Mouse (Mus musculus): ENCODE data around the gene Ocln. TPM values are rescaled to one million over a fixed set of nuclear protein-coding genes. Genes with fewer than 3 reads are reported as not detected.

Ocln gene
- polyA plus RNA-seq (2016; fragmentation: Nextera tagmentation; extraction: Ambion mirVana), result 6.2 and 6.5 TPM in 2 replicates

DNA sequence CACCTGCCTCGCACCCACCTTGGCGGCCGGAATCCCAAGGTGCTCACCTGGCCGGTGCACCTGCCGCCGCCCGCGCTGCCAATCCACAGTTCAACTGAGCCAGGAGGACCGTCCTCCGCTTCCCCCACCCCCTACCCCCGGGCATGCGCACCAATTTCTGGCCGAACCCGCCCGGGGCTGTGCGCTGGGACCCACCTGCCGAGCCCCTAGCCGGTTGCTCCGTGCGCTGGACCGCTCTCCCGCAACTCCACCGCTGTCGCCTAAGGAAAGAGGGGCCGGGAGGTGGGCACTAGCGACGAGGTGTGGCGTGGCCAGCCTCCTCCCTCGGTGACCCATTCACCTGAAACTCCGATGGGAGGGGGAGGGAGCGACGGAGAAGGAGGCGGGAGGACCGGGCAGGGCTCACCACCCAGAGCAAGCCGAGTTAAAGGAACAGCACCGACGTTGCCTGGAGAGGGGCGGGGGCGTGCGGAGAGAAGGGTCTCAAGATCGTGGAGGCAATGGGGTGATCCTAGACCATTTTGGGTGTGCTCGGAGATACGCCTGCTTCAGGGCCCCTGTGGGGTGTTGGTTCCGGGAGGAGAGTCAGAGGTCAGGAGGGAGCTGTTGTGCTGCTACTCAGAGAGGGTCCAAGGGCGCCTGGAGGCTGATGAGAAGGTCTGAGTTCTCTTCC lies at the start of gene Ocln:
Gene Ocln, minus strand, starts transcription at position 350 of the 673 bp plus-strand sequence.
- peak; percentile 64 for DNase-seq (ENCODE audit: low spot score)
- WGBS, result under 1% methylated on average over 45 of the region's 45 CpGs
- H3K27ac ChIP-seq (replicated peaks), result peak within 1 kb of the TSS; percentile 49

GRCm38 (mm10) chr13:100601034-100601433 lies 48.5 kb upstream of the Ocln start:
- Histone ChIP-seq H3K36me3 (replicated peaks) (no peaks in the 10 kb centered on the region), H3K27ac (replicated peaks) (no peak overlapping the region), H3K9me3 (no peaks in the 10 kb centered on the region), H3K27me3 (replicated peaks; ENCODE audit: low read depth, poor library complexity, severe bottlenecking) (no peaks in the 10 kb centered on the region), H3K4me1 (peaks cover 11% of the 10 kb centered on the region), H3K4me3 (no peak overlapping the region)
- WGBS, result 67% methylated on average over 8 of the region's 8 CpGs
- no peak for DNase-seq (ENCODE audit: low spot score)

More for the DNA sequence above, at the start of gene Ocln:
- Histone ChIP-seq H3K4me3 (peak within 1 kb of the TSS; percentile 74), H3K9me3 (no peaks in the 10 kb centered on the region), H3K27me3 (replicated peaks; ENCODE audit: low read depth, poor library complexity, severe bottlenecking) (peaks cover 60% of the 10 kb centered on the region), H3K36me3 (replicated peaks) (no peaks in the 10 kb centered on the region), H3K4me1 (peaks cover 20% of the 10 kb centered on the region)

DNA sequence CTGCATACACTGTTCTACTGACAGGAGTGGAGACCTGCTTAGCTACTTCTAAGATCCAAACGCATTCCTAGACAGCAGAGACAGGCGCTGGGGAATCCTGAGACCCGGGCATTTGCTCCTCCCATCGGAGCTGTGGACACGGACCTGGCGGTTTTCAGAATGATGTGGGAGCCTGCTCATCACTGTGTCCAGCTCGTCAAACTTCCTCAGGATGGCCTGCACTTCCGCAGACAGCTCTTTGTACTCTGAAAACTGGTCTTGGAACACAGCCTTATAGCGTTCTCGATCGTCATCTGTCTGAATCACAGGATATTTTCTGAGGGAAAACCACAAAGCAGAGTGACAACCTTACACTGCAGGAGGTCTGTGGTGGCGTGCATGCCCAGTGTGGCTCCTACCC lies 47.8 kb upstream of the Ocln start:
- H3K4me3 ChIP-seq, result no peak overlapping the region
- no peak for DNase-seq (ENCODE audit: low spot score)
- no peaks in the 10 kb centered on the region for H3K36me3 ChIP-seq (replicated peaks)
- no peaks in the 10 kb centered on the region for H3K27me3 ChIP-seq (replicated peaks; ENCODE audit: low read depth, poor library complexity, severe bottlenecking)
- H3K27ac ChIP-seq (replicated peaks), result no peak overlapping the region
- WGBS, result 79% methylated on average over 12 of the region's 12 CpGs
- H3K9me3 ChIP-seq, result no peaks in the 10 kb centered on the region
- peaks cover 11% of the 10 kb centered on the region for H3K4me1 ChIP-seq

DNA sequence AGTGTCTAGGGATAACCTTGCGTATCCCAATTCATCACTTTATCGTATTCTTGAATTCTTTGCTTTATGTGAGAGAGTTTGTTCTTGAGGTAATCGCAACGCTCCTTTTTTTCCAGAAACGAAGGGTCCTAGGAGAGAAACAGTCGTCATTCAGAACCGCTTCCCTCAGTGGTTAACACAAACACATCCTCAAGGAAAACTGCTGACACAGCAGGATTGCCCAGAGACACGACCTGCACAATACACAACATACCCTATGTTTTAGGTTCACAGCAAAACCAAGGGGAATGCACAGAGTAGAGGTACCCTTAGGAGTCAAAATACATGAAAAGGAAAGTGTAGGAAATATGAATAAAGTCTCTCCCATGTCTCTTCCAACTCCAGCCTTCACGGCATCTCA lies 44.8 kb upstream of the Ocln start:
- Histone ChIP-seq H3K27me3 (replicated peaks; ENCODE audit: low read depth, poor library complexity, severe bottlenecking) (no peaks in the 10 kb centered on the region), H3K36me3 (replicated peaks) (no peaks in the 10 kb centered on the region), H3K27ac (replicated peaks) (no peak overlapping the region), H3K9me3 (no peaks in the 10 kb centered on the region), H3K4me1 (peaks cover 8% of the 10 kb centered on the region), H3K4me3 (no peak overlapping the region)
- DNase-seq (ENCODE audit: low spot score), result no peak
- WGBS, result 81% methylated on average over 9 of the region's 9 CpGs

DNA sequence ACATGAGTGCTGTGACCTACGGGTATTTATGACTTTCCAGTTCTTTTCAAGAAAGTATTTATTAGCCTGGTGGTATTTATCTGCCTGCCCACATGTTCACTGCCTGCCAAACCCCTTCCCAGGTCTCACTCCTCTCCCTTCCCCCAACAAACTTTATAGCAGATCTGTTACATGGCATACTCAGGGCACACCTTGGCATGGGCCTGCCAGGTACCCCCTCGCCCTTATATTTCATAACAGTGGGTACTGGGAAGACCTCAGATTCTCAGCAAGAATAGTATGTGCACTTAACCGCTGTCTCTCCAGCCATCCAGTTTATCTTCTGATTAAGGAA lies 43.0 kb upstream of the Ocln start:
- no peaks in the 10 kb centered on the region for H3K36me3 ChIP-seq (replicated peaks)
- 87% methylated on average over 3 of the region's 3 CpGs for WGBS
- peaks cover 8% of the 10 kb centered on the region for H3K4me1 ChIP-seq
- no peak for DNase-seq (ENCODE audit: low spot score)
- H3K27me3 ChIP-seq (replicated peaks; ENCODE audit: low read depth, poor library complexity, severe bottlenecking), result no peaks in the 10 kb centered on the region
- H3K27ac ChIP-seq (replicated peaks), result no peak overlapping the region
- H3K4me3 ChIP-seq, result no peak overlapping the region
- H3K9me3 ChIP-seq, result no peaks in the 10 kb centered on the region

DNA sequence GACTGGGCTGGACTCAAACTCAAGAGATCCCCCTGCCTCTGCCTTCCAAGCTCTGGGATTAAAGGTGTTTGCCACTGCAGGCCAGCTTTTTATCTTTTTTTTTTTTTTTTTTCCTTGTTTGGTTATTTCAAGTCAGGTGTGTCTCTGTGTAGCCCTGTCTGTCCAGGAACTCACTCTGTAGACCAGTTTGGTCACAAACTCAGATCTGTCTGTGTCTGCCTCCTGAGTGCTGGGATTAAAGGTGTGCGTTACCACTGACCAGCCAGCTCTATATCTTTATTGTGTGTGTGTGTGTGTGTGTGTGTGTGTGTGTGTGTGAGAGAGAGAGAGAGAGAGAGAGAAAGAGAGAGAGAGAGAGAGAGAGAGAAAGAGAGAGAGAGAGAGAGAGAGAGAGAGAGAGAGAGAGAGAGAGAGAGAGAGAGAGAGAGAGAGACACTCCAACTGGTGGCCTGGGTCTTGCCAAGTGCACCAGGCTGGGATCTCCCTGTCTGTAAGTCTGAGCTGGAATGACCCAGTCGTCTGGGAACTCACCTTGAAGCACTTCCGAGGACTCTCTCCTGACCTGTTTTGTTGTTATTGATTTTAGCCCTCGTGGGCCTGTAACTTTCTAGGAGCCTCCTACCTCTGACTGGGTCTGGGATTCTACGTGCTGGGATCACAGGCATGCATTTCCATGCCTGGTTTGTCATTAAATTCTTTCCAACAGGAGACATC lies 42.5 kb upstream of the Ocln start:
- 72% methylated on average over 5 of the region's 5 CpGs for WGBS
- H3K4me3 ChIP-seq, result no peak overlapping the region
- no peak for DNase-seq (ENCODE audit: low spot score)
- no peaks in the 10 kb centered on the region for H3K36me3 ChIP-seq (replicated peaks)
- no peaks in the 10 kb centered on the region for H3K27me3 ChIP-seq (replicated peaks; ENCODE audit: low read depth, poor library complexity, severe bottlenecking)
- H3K9me3 ChIP-seq, result no peaks in the 10 kb centered on the region
- H3K27ac ChIP-seq (replicated peaks), result no peak overlapping the region
- H3K4me1 ChIP-seq, result peaks cover 8% of the 10 kb centered on the region

GRCm38 (mm10) chr13:100594041-100594792 lies 41.7 kb upstream of the Ocln start:
- H3K9me3 ChIP-seq, result no peaks in the 10 kb centered on the region
- peak; percentile 25 for DNase-seq (ENCODE audit: low spot score)
- 0 out of 2 replicates have a peak overlapping the region, but pooled peaks have one; percentile 8 for H3K4me3 ChIP-seq
- peaks cover 8% of the 10 kb centered on the region for H3K4me1 ChIP-seq
- no peaks in the 10 kb centered on the region for H3K27me3 ChIP-seq (replicated peaks; ENCODE audit: low read depth, poor library complexity, severe bottlenecking)
- 57% methylated on average over 12 of the region's 17 CpGs for WGBS
- H3K36me3 ChIP-seq (replicated peaks), result no peaks in the 10 kb centered on the region
- no peak overlapping the region for H3K27ac ChIP-seq (replicated peaks)

- no peaks in the 10 kb centered on the region for H3K4me1 ChIP-seq
- no peaks in the 10 kb centered on the region for H3K27me3 ChIP-seq (replicated peaks; ENCODE audit: low read depth, poor library complexity, severe bottlenecking)
- 84% methylated on average over 12 of the region's 12 CpGs for WGBS
- DNase-seq (ENCODE audit: low spot score), result no peak
- H3K36me3 ChIP-seq (replicated peaks), result 0 out of 2 replicates have a peak, but pooled peaks cover 2% of the 10 kb centered on the region
- H3K4me3 ChIP-seq, result no peak overlapping the region
- H3K27ac ChIP-seq (replicated peaks), result no peak overlapping the region
- H3K9me3 ChIP-seq, result no peaks in the 10 kb centered on the region
Observed at GRCm38 (mm10) chr13:100588646-100589045, 36.1 kb upstream of the Ocln start.

DNA sequence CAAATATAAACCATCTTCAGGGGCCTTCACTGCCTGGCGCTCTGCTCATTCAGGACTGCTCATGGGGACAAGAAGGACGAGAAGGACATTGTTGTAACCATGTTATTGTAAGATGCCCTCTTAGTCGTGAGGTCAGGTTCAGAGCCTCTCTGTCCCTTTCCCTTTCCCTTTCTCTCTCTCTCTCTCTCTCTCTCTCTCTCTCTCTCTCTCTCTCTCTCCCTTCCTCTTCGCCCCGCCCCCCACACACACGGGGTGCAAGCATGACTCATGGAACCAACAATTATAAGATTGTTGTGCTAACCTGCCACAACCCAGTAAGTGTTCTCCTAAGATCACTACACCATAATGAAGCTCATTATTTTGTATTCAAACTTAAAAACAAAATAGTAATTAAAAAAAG lies 29.6 kb upstream of the Ocln start:
- Histone ChIP-seq H3K4me3 (no peak overlapping the region), H3K36me3 (replicated peaks) (no peaks in the 10 kb centered on the region), H3K4me1 (peaks cover 10% of the 10 kb centered on the region), H3K27me3 (replicated peaks; ENCODE audit: low read depth, poor library complexity, severe bottlenecking) (no peaks in the 10 kb centered on the region), H3K9me3 (no peaks in the 10 kb centered on the region), H3K27ac (replicated peaks) (no peak overlapping the region)
- 47% methylated on average over 6 of the region's 6 CpGs for WGBS
- DNase-seq (ENCODE audit: low spot score), result no peak

DNA sequence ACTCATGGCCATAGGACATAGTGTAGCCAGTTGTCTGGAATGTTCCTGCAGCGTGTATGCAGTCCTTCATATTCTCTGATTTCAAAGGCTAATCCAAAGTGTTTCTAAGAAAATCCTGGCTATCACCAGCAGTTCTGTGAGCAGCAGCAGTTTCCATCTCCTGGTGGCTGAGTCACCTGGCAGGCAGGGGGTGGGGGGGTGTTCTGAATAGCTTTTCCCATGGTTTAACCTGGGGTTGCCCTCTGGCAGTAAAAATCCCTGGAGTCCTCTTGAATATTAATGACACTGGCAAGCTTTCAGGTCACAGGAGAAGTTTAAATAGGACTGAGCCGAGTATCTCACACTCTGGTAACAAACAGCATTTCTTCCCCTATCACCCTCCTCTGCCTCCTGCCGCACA lies 29.2 kb upstream of the Ocln start:
- no peaks in the 10 kb centered on the region for H3K36me3 ChIP-seq (replicated peaks)
- H3K9me3 ChIP-seq, result no peaks in the 10 kb centered on the region
- H3K27me3 ChIP-seq (replicated peaks; ENCODE audit: low read depth, poor library complexity, severe bottlenecking), result no peaks in the 10 kb centered on the region
- no peak overlapping the region for H3K4me3 ChIP-seq
- WGBS, result 42% methylated on average over 3 of the region's 3 CpGs
- peaks cover 10% of the 10 kb centered on the region for H3K4me1 ChIP-seq
- H3K27ac ChIP-seq (replicated peaks), result no peak overlapping the region
- DNase-seq (ENCODE audit: low spot score), result no peak

DNA sequence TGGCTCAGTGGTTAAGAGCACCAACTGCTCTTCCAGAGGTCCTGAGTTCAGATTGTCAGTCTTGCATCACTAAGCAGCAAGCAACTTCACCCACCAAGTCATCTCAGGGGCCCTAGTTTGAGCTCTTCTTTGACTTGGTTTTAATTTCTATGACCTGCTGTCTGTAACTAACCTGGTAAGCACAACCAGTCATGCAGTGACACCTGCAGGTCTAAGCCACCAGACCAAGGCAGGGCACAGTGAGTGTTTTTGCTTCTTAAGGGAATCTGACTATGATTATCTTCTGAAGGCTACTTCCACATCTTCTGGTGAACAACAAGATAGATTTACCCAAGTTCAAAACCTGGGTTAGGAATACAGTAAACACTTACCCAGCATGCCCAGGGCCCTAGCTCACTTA lies 27.4 kb upstream of the Ocln start:
- Histone ChIP-seq H3K9me3 (no peaks in the 10 kb centered on the region), H3K27ac (replicated peaks) (no peak overlapping the region), H3K36me3 (replicated peaks) (no peaks in the 10 kb centered on the region), H3K4me3 (no peak overlapping the region), H3K4me1 (peaks cover 10% of the 10 kb centered on the region), H3K27me3 (replicated peaks; ENCODE audit: low read depth, poor library complexity, severe bottlenecking) (no peaks in the 10 kb centered on the region)
- no peak for DNase-seq (ENCODE audit: low spot score)

GRCm38 (mm10) chr13:100579220-100579619 lies 26.7 kb upstream of the Ocln start:
- no peaks in the 10 kb centered on the region for H3K9me3 ChIP-seq
- WGBS, result 61% methylated on average over 3 of the region's 3 CpGs
- H3K27me3 ChIP-seq (replicated peaks; ENCODE audit: low read depth, poor library complexity, severe bottlenecking), result no peaks in the 10 kb centered on the region

DNA sequence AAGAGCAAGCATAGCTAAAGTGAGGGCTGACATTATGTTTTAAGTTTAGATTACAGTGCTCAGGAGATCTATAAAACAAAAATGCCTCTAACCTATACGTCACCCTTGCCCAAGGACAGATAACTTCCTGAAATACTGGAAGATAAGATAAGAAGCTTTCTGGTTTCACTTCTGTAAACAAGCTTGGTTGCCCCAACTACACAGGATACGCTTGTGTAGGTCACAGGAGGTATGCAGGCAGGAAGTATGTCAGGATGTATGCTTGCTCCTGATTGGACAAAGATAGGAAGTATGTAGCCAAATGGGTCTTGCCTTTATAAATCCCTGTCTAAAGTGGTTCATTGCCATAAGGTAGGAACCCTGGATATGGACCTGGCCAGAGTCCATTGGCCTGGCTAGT lies 23.4 kb upstream of the Ocln start:
- Histone ChIP-seq H3K4me1 (no peaks in the 10 kb centered on the region), H3K27me3 (replicated peaks; ENCODE audit: low read depth, poor library complexity, severe bottlenecking) (no peaks in the 10 kb centered on the region), H3K27ac (replicated peaks) (no peak overlapping the region), H3K9me3 (no peaks in the 10 kb centered on the region), H3K4me3 (no peak overlapping the region), H3K36me3 (replicated peaks) (no peaks in the 10 kb centered on the region)
- no peak for DNase-seq (ENCODE audit: low spot score)
- 78% methylated on average over 2 of the region's 2 CpGs for WGBS

More at GRCm38 (mm10) chr13:100579220-100579619, 26.7 kb upstream of the Ocln start:
- H3K4me1 ChIP-seq, result peaks cover 10% of the 10 kb centered on the region
- no peak for DNase-seq (ENCODE audit: low spot score)
- no peak overlapping the region for H3K27ac ChIP-seq (replicated peaks)
- no peak overlapping the region for H3K4me3 ChIP-seq
- no peaks in the 10 kb centered on the region for H3K36me3 ChIP-seq (replicated peaks)

All from embryonic facial prominence, embryonic 10.5 days (tissue).